Mouse (Mus musculus) neural tube, embryonic 11.5 days (tissue): ENCODE measurements at regions not wholly inside any gene's neighbourhood (a gene's known extent, or its start where the extent isn't known, plus 50 kb on each side); places are given as distances from the start of the nearest gene placed in this dataset.

Source experiments
- ATAC-seq: fragments of 200-750 bp; cut with Nextera tagmentation; 2 replicates; pipeline ENCODE4 v1.8.0; 2017; ENCODE audit warnings: moderate number of reproducible peaks, mild to moderate bottlenecking, moderate TSS enrichment, moderate library complexity; ENCODE audit not compliant: insufficient read depth, low FRiP score, low TSS enrichment
- DNase-seq: peaks from one replicate; pipeline ENCODE4 v3.0.0-alpha.2; 2015; ENCODE audit warnings: low spot score
- H3K27ac ChIP-seq: fragments of 300-500 bp; sonication (generic); 2 replicates; pipeline ENCODE4 v1.5.1; 2014; ENCODE audit warnings: low read depth, mild to moderate bottlenecking, low read length
- H3K27me3 ChIP-seq: fragments of 300-500 bp; sonication (generic); 2 replicates; pipeline ENCODE4 v1.6.1; 2014; ENCODE audit warnings: mild to moderate bottlenecking, low read length, mixed read lengths; ENCODE audit not compliant: control insufficient read depth, insufficient read depth
- H3K36me3 ChIP-seq: fragments of 300-500 bp; sonication (generic); 2 replicates; pipeline ENCODE4 v1.6.1; 2014; ENCODE audit warnings: mild to moderate bottlenecking, low read length, moderate library complexity, mixed read lengths; ENCODE audit not compliant: control insufficient read depth, insufficient read depth
- H3K4me1 ChIP-seq: fragments of 300-500 bp; sonication (generic); 2 replicates; pipeline ENCODE4 v1.6.1; 2014; ENCODE audit warnings: low read length, mixed read lengths; ENCODE audit not compliant: control insufficient read depth, insufficient read depth
- H3K4me2 ChIP-seq: fragments of 300-500 bp; sonication (generic); 2 replicates; pipeline ENCODE4 v1.6.1; 2014; ENCODE audit warnings: low read depth, mild to moderate bottlenecking, moderate library complexity
- H3K4me3 ChIP-seq: fragments of 300-500 bp; sonication (generic); 2 replicates; pipeline ENCODE4 v1.5.1; 2014; ENCODE audit warnings: low read depth, low read length
- H3K9ac ChIP-seq: fragments of 300-500 bp; sonication (generic); 2 replicates; pipeline ENCODE4 v1.6.1; 2014; ENCODE audit warnings: mild to moderate bottlenecking, low read length
- H3K9me3 ChIP-seq: fragments of 300-500 bp; sonication (generic); 2 replicates; pipeline ENCODE4 v1.6.1; 2016; ENCODE audit warnings: low read length; ENCODE audit not compliant: control insufficient read depth
- WGBS: fragments of 180-500 bp; shearing (Covaris S2); extraction: QIAGEN DNeasy Blood & Tissue Kit; methylation state at CpG from one replicate; pipeline ENCODE4 v1.1.7; 2014; 5-methylcytosine and 5-hydroxymethylcytosine counted together

- Histone ChIP-seq H3K27me3 (no peaks in the 10 kb centered on the region), H3K36me3 (no peaks in the 10 kb centered on the region), H3K4me2 (no peak overlapping the region), H3K27ac (no peak overlapping the region), H3K9ac (no peak overlapping the region), H3K4me1 (no peaks in the 10 kb centered on the region), H3K9me3 (no peaks in the 10 kb centered on the region), H3K4me3 (no peak overlapping the region)
- no peak for DNase-seq
- ATAC-seq: no peak
- WGBS: 92% methylated on average over 4 of the region's 4 CpGs
Measured at GRCm38 (mm10) chr15:68811041-68811440, 2310.3 kb upstream of the Lrrc6 start.

DNA sequence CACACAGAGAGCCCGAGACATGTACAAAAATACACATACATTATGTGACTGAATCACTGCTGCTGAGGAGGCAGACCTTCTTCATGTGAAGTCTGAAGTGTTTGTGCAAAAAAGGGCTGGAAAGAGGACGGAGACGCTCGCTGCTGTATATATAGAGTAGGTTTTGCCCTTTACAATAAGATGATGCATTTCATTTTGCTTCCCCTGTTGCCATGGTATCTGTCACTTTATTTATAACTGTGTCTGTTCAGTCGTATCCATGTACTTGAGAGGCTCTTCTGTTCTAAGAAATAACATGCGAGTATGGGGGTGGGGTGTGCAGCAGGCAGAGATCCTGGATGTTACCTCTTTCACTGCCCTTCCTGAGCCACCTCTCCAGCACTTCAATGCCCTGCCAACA is 2309.9 kb upstream of the Lrrc6 start:
- Histone ChIP-seq H3K27me3 (no peaks in the 10 kb centered on the region), H3K9me3 (no peaks in the 10 kb centered on the region), H3K9ac (no peak overlapping the region), H3K36me3 (no peaks in the 10 kb centered on the region), H3K4me2 (no peak overlapping the region), H3K4me3 (no peak overlapping the region), H3K4me1 (no peaks in the 10 kb centered on the region), H3K27ac (no peak overlapping the region)
- no peak for DNase-seq
- no peak for ATAC-seq
- 72% methylated on average over 6 of the region's 6 CpGs for WGBS

DNA sequence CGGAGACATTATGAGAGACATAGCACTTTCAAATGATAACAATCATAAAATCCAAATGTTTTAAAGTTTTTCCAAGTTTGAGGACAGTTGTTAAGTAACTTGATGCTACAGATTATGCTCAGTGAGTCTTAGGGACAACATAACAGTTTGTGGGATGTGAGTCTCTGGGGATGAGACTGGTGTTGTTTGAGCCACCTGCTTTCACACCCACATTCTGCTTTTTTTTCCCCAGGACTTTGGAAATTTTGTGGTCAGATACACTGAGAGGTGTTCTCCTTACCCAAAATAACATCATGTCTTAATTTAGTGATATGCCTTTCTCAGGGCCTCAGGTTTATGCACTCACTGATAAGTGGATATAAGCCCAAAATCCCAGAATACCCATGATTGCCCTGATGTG is 2307.5 kb upstream of the Lrrc6 start:
- 92% methylated on average over 1 of the region's 1 CpGs for WGBS
- Histone ChIP-seq H3K27me3 (no peaks in the 10 kb centered on the region), H3K9ac (no peak overlapping the region), H3K27ac (no peak overlapping the region), H3K9me3 (no peaks in the 10 kb centered on the region), H3K4me1 (no peaks in the 10 kb centered on the region), H3K4me3 (no peak overlapping the region), H3K4me2 (no peak overlapping the region), H3K36me3 (no peaks in the 10 kb centered on the region)
- no peak for DNase-seq
- no peak for ATAC-seq

- Histone ChIP-seq H3K9me3 (no peaks in the 10 kb centered on the region), H3K9ac (no peak overlapping the region), H3K4me2 (no peak overlapping the region), H3K36me3 (no peaks in the 10 kb centered on the region), H3K27me3 (no peaks in the 10 kb centered on the region), H3K4me3 (no peak overlapping the region), H3K27ac (no peak overlapping the region), H3K4me1 (no peaks in the 10 kb centered on the region)
- WGBS: 98% methylated on average over 1 of the region's 1 CpGs
- ATAC-seq (no peak), DNase-seq (no peak)
Measured at GRCm38 (mm10) chr15:68804254-68804653, 2303.5 kb upstream of the Lrrc6 start.

GRCm38 (mm10) chr15:68801763-68802162 is 2301.1 kb upstream of the Lrrc6 start:
- Histone ChIP-seq H3K4me3 (no peak overlapping the region), H3K36me3 (no peaks in the 10 kb centered on the region), H3K9me3 (no peaks in the 10 kb centered on the region), H3K4me2 (no peak overlapping the region), H3K9ac (no peak overlapping the region), H3K4me1 (no peaks in the 10 kb centered on the region), H3K27ac (no peak overlapping the region), H3K27me3 (no peaks in the 10 kb centered on the region)
- WGBS: 77% methylated on average over 4 of the region's 4 CpGs
- ATAC-seq (no peak), DNase-seq (no peak)

- Histone ChIP-seq H3K27me3 (no peaks in the 10 kb centered on the region), H3K4me3 (no peak overlapping the region), H3K4me2 (no peak overlapping the region), H3K9ac (no peak overlapping the region), H3K9me3 (no peaks in the 10 kb centered on the region), H3K4me1 (no peaks in the 10 kb centered on the region), H3K27ac (no peak overlapping the region), H3K36me3 (no peaks in the 10 kb centered on the region)
- DNase-seq (no peak), ATAC-seq (no peak)
- 85% methylated on average over 2 of the region's 2 CpGs for WGBS
Measured at GRCm38 (mm10) chr15:68797406-68797805, 2296.7 kb upstream of the Lrrc6 start.

DNA sequence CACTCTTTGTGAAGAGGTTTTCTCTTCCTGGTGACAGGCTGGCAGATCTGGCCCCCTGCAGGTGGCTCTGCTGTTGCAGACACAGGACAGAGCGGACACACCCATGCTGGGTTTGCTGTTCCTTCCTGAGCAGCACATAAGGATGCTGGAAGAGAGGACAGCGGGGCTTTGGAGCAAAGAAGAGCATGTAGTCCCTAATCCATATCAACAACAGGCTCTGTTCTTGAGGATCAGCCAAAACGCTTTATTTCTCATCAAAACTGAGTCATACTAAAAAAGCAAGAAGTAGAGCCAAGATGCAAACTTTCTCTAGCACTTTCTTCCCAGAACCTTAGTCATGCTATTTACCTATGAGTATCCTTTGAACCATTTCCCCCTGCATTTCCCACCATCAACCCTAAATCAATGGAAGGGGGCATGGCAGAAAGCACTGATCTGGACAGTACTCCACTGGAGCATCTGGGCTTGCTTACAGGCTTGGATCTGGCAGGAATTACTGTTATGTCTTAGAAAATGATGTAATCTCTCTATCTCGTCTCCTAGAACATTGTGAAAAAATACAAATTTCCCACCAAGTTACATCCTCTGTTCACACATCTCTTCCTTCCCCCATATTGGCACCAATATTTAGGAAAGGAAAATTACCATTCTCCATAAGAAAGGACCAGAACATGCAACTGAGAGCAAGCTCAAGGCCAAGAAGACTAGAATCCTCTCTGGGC is 2294.7 kb upstream of the Lrrc6 start:
- Histone ChIP-seq H3K27ac (no peak overlapping the region), H3K9ac (no peak overlapping the region), H3K4me1 (no peaks in the 10 kb centered on the region), H3K27me3 (no peaks in the 10 kb centered on the region), H3K9me3 (no peaks in the 10 kb centered on the region), H3K4me3 (no peak overlapping the region), H3K36me3 (no peaks in the 10 kb centered on the region), H3K4me2 (no peak overlapping the region)
- DNase-seq: no peak
- WGBS: 73% methylated on average over 4 of the region's 4 CpGs
- ATAC-seq: no peak

- Histone ChIP-seq H3K9ac (no peak overlapping the region), H3K4me2 (no peak overlapping the region), H3K27ac (no peak overlapping the region), H3K27me3 (no peaks in the 10 kb centered on the region), H3K4me1 (no peaks in the 10 kb centered on the region), H3K36me3 (no peaks in the 10 kb centered on the region), H3K9me3 (no peaks in the 10 kb centered on the region), H3K4me3 (no peak overlapping the region)
- DNase-seq: no peak
- 71% methylated on average over 1 of the region's 1 CpGs for WGBS
- no peak for ATAC-seq
Measured at GRCm38 (mm10) chr15:68759948-68760347, 2259.2 kb upstream of the Lrrc6 start.

DNA sequence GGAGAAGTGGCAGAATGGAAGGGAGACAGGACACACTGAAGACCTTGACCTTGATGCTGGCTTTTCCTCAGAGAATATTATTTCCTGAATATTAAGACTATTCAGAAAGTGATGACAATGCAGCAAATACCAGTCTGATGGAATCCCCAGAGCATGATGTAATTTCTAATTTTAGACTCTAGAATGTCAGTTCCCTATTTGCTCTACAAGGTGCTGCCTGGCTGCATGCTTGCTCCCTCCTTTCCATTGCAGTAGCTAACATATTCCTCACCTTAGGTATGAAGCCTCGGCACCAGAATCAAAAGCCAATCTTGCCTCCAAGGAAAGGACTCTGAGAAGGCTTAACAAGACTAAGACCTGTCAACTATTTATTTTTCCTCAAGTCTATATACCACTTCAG is 2254.5 kb upstream of the Lrrc6 start:
- ATAC-seq (no peak), DNase-seq (no peak)
- Histone ChIP-seq H3K27ac (no peak overlapping the region), H3K9me3 (no peaks in the 10 kb centered on the region), H3K9ac (no peak overlapping the region), H3K4me2 (no peak overlapping the region), H3K4me1 (no peaks in the 10 kb centered on the region), H3K36me3 (no peaks in the 10 kb centered on the region), H3K27me3 (no peaks in the 10 kb centered on the region), H3K4me3 (no peak overlapping the region)
- 86% methylated on average over 1 of the region's 1 CpGs for WGBS
